Mouse (Mus musculus) brain, embryonic 14.5 days (tissue): ENCODE results near the gene Supt5. TPM values are rescaled to one million over a fixed set of nuclear protein-coding genes. Genes with fewer than 3 reads are reported as not detected.

Experiments
- DNase-seq: peaks from one replicate; pipeline ENCODE4 v3.0.0-alpha.2; 2011; ENCODE audit warnings: low read depth
- CTCF ChIP-seq: fragments of 200-500 bp; IDR thresholded peaks from 2 replicates; pipeline ENCODE4 v1.5.1; 2012; ENCODE audit warnings: inconsistent platforms, mild to moderate bottlenecking, moderate library complexity, borderline replicate concordance; ENCODE audit not compliant: insufficient read depth, insufficient read length; ENCODE audit errors: extremely low read depth
- POLR2A ChIP-seq: fragments of 200-500 bp; IDR thresholded peaks from 2 replicates; pipeline ENCODE4 v1.6.1; 2012; ENCODE audit warnings: mild to moderate bottlenecking, inconsistent platforms, borderline replicate concordance; ENCODE audit not compliant: poor library complexity, insufficient read depth, insufficient read length, severe bottlenecking; ENCODE audit errors: extremely low read depth
- polyA plus RNA-seq: library from polyadenylated mRNA; depleted of rRNA; stranded (reverse); fragments of >200 nt; gene quantifications from 2 replicates; pipeline ENCODE4 v1.2.3, GENCODE M21; 2012

Gene Supt5
- polyA plus RNA-seq, 1 experiment = 118 TPM

GRCm38 (mm10) chr7:28380237-28381016 is 41.9 kb upstream of the Supt5 start, which contains the start of gene Zfp36:
TSS of gene Zfp36 (minus strand) at chr7:28380253.
- DNase-seq = no peak
- no peak for TF ChIP-seq POLR2A
- no peak for TF ChIP-seq CTCF

GRCm38 (mm10) chr7:28378769-28379651 is 40.5 kb upstream of the Supt5 start:
- no peak for TF ChIP-seq CTCF
- peak; percentile 57; the same call in 1 of the 2 replicates for TF ChIP-seq POLR2A
- DNase-seq = peak; percentile 90

GRCm38 (mm10) chr7:28378066-28378690 is 39.6 kb upstream of the Supt5 start:
- TF ChIP-seq CTCF = no peak
- no peak for TF ChIP-seq POLR2A

GRCm38 (mm10) chr7:28377190-28378065 is 38.9 kb upstream of the Supt5 start:
- no peak for DNase-seq
- no peak for TF ChIP-seq POLR2A
- TF ChIP-seq CTCF = no peak

More at GRCm38 (mm10) chr7:28378066-28378690, 39.6 kb upstream of the Supt5 start:
- no peak for DNase-seq

- peak; percentile 53 for DNase-seq
- no peak for TF ChIP-seq POLR2A
- no peak for TF ChIP-seq CTCF
Measured at GRCm38 (mm10) chr7:28376011-28376771, 37.6 kb upstream of the Supt5 start.

GRCm38 (mm10) chr7:28375176-28375921 is 36.8 kb upstream of the Supt5 start:
- TF ChIP-seq CTCF (no peak), POLR2A (peak; percentile 79)
- DNase-seq = peak; percentile 96

GRCm38 (mm10) chr7:28374647-28375046 is 36.1 kb upstream of the Supt5 start:
- DNase-seq = no peak
- no peak for TF ChIP-seq POLR2A
- TF ChIP-seq CTCF = no peak

GRCm38 (mm10) chr7:28373891-28374495 is 35.4 kb upstream of the Supt5 start:
- TF ChIP-seq POLR2A = no peak
- no peak for TF ChIP-seq CTCF
- no peak for DNase-seq

- TF ChIP-seq POLR2A (no peak), CTCF (peak; percentile 68; the same call in 1 of the 2 replicates)
- DNase-seq = peak; percentile 92
Measured at GRCm38 (mm10) chr7:28373131-28373581, 34.6 kb upstream of the Supt5 start.
